Mouse (Mus musculus) urinary bladder, postnatal 25 days (tissue): ENCODE results near the gene Plxna4.

Experiments used
- DNase-seq: peaks from one replicate; pipeline ENCODE4 v3.0.0; 2022; ENCODE audit warnings: low spot score

The Plxna4 gene

DNA sequence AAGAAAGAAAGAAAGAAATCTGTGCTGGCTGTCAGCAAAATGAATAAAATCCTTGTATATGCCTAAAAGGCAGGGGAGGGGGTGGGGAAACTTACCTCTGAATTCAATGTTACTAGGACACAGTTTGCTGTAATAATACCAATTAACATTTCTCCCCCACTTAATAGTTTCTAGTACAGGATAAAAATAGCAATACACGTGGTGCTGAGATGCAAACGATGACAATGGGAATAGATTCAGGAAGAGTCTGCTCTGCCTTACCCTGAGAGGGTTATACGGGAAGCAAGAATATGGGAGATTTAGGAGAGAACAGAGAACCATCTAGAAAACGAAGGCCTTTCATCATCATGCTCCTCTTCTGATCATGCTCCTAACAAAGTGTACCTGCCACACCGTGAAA is 115.9 kb downstream of the Plxna4 start:
- DNase-seq: no peak

GRCm38 (mm10) chr6:32471639-32472038 is 116.4 kb downstream of the Plxna4 start:
- no peak for DNase-seq

DNA sequence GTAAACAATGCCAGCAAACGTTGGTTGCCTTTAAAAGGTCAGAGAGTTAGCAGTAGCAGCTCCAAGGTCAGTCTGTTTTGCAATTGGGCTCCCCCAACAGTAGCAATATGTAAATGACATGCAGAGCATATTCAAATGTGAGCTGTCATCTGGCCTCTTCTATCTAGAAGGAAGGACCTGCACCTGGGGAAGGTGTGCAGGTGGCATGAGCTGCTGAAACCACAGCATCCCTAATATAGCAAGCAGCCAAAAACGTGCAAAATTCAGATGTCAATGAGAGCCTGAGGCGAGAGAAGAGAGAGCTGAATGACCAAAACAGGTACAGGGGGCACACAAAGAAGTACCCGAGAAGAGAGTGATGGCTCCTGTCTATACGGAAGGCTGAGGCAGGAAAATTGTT is 118.8 kb downstream of the Plxna4 start:
- DNase-seq: no peak

- no peak for DNase-seq
These were observed 122.9 kb downstream of the Plxna4 start for GRCm38 (mm10) chr6:32465129-32465528.

DNA sequence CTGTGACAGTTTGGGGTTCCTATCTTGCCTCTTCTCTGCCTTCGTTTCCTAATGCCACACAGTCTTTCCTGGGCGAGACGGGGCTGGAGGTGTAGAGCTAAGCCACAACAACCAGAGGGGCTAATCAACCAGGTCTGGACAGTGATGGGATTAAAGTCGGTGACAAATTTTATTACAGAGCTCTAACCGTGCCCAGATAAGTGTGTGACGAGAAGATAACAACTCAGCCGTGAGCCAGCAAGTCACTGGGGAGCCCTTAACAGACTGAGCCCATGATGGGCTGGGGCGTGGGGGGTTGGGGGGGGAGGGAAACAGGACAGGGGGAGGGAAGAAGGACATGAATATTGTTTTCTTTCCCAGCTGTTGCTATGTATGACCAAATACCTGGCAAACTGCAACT is 123.4 kb downstream of the Plxna4 start:
- DNase-seq: no peak

DNA sequence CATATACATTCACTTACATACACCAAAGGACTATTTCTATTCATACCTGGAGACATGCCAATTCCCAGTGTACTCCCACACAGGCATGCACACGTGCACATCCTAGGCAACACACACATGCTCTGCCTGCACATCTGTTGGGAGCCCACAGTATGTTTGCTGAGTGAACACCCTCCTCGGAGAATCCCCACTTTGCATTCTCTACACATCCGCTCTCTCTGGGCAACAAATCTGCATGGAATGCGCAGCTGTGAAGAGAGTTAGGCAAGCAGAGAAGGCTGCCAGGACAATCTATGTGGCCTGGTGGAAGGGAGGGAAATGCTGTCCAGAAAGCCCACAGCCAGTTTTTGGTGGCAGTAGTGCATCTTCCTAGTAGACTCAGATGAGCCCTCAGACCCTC is 123.9 kb downstream of the Plxna4 start:
- no peak for DNase-seq

DNA sequence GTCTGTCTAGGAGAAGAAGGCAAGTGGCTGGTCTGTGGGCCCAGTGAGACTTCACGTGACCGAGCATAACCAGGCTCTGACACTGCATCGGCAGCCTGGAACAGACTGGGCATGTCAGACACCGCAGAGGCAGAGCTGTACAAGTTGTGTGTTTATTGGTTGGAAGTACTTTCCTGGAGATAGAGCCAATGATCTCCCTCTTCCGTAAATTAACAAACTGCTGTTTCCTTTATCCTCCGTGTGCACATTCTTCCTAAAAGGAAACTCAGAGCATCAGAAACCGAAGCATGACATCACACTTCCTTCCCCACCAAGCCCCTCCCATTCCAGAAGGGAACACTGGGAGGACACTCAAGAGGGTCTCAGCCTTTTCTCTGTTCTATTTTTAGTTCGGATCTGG is 127.6 kb downstream of the Plxna4 start:
- no peak for DNase-seq

DNA sequence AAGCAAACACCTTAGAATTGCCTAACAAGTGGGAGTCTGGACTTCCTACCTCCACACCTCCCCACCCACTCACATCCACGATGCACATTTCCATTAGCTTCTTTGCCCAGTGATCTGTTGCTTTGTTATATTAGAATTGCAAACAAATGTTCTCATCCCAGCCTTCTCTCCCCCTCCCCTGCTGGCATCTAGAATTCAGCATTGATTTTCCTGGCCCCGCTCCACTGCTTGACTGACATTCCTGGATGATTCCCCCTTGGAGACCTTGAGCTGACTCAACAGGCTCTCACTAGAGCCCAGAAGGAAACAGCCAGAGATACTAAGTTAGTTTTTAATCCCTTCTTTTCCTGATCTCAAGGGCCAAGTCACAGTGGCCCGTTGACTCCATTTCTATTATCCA is 131.4 kb downstream of the Plxna4 start:
- no peak for DNase-seq

GRCm38 (mm10) chr6:32451851-32452250 is 136.1 kb downstream of the Plxna4 start:
- DNase-seq: no peak

DNA sequence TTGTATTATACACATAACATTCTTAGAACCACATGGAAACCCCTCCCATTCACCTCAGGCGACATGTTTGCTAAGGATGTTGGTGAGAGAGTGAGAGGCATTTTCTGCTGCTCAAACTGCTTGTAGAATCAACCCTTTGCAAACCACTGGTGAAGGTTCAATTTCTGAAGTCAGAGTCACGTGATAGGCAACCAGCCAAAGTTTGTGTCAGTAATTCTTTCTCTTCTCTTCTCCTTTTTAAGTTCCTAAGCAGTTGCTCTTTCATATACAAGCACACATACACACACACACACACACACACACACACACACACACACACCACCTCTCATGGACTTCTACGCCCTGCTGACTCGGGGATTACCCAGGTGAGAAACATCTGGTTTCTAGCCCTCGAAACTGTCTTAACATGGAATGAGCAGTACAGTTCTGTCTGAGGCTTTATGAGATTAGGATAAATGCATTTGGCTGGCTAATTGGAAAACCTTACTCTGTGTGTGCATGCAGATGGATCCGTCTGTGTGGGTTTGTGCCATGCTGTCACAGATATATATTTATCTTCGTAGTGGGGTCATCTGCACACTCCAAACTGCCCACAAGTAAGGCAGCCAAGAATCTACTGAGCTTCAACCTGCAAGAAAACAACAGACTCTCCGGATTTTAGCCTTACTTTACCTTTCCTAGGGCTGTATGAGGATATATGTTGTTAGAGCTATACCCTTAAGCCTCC is 138.6 kb downstream of the Plxna4 start:
- DNase-seq: no peak

DNA sequence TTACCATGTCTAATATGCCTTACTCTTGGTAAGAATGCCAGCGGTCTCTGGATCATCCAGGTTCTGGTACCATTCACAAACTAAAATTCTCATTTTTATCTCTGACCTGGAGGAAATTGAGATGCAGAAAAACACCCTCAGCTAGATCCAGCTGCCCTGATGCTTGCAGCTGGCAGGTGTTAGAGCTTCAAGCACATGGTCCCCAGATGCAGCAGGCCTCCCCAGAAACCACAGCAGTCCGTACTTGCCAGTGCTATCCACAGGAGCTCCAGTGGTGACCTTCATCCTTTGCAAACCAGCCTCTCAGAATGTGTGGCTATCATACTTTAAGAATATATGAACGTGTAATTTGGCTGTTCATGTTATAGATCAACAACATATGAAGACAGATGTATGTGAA is 139.2 kb downstream of the Plxna4 start:
- no peak for DNase-seq

- DNase-seq: no peak
These were observed 141.7 kb downstream of the Plxna4 start for GRCm38 (mm10) chr6:32446276-32446675.

DNA sequence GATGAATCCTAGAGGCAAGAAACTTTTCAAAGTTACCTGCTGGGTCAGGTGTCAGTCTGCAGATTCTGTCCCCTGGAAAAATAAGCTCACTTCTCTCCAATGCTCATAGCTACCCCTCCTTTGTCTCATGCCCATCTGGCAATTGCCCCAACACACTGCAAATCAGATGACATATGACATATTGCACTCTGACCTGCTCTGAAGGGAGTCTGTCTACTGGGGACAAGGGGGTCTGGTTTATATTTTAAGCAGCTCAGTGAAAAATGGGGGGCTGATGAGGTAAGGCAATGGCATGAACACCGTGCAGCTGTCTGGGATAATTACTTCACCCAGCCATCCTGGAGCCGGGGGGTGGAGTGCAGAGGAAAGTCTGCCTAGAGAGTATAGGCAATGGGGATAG is 142.7 kb downstream of the Plxna4 start:
- no peak for DNase-seq

GRCm38 (mm10) chr6:32444393-32444792 is 143.6 kb downstream of the Plxna4 start:
- no peak for DNase-seq

DNA sequence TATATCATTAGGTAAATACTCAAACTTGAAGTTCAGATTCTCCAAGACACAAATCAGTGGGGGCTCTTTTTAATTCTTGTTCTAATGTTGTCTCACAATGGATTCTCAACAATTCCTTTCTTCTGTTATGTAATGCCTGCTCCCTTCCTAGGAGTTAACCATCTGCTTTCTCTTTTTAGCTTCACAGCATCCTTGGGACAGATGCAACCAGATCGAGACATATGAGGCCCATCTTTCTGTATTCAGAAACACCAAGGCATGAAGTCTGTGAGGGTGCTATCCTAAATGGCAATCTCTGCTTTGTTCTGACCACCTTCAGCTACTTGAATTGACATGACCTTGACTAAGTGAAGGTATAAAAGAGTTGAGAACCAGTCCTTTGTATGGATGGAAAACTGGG is 144.3 kb downstream of the Plxna4 start:
- no peak for DNase-seq

DNA sequence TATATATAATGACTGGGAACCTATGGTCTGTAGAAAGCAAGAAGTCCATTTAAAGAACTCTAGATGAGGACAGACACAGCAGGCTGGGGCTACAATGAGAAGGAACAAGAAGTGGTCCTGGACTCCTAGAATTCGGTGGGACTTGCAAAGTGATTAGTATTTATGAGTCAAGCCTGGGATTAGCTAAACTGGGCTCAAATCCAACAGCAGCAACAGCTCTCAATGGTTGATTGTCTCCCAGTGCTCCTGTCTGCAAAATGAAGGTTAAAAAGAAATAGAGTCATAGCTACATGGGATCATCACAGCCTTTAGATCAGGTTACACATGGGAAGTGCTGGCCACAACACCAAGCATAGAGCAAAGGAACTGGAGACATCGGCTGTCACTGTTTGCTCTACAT is 148.6 kb downstream of the Plxna4 start:
- DNase-seq: no peak

GRCm38 (mm10) chr6:32437219-32437618 is 150.8 kb downstream of the Plxna4 start:
- no peak for DNase-seq

DNA sequence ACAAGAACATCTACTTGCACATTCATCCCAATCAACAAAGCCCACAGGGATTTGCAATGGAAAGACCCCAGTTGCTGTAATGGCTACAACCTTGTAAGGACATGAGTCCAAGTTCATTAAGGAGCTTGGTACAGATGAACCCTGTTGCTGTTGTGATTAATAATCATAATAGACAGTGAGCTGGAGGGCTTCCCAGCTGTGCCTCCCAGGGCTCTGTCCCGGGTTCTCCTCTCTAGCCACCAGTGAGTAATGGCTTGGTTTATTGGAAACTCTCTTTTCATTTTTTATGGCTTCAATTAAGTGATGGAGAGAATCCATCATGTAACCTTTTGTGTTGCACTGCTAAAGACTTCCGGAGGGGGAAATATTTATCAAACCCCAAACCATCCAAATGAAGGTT is 164.9 kb downstream of the Plxna4 start:
- no peak for DNase-seq

DNA sequence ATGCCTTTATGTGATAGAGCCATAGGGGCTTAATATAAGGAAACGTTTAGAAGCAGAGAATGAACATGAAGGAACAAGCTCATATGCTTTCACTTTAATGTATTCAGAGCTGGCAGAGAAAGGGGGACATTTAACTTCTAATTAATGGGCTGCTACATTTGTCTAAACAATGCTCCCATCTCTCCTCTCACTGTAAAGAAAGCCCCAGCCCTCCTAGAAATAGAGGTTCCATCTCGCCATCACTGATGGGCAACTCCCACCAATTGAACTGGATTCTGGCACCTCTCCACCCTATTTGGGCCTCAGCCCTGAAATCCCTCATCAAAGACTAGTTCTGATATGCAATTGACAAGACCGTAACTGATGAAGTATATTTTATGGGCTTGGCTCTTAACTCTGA is 167.4 kb downstream of the Plxna4 start:
- no peak for DNase-seq

DNA sequence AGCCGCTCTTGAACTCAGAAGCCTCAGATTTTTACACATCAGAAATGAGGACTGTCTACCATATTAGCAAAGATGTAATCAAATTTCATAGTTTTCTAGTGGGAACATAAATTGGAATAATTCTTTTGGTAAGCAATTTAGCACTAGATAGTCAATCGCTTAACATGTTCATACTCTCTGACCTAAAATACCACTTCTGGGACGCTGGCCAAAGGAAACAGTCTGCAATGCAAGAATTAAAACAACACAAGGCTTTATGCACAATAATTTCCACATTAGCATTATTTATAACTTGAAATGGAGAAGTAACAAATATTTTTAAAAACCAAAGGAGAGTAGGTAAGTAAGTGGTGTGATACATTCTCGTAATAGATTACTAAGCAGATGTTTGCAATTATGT is 170.6 kb downstream of the Plxna4 start:
- no peak for DNase-seq

GRCm38 (mm10) chr6:32411325-32411724 is 176.7 kb downstream of the Plxna4 start:
- no peak for DNase-seq

- DNase-seq: no peak
These were observed 178.4 kb downstream of the Plxna4 start for GRCm38 (mm10) chr6:32409625-32410024.

- DNase-seq: no peak
These were observed 180.3 kb downstream of the Plxna4 start for GRCm38 (mm10) chr6:32407574-32408185.
